Mouse (Mus musculus): ENCODE results near the gene Akap13.

- TF ChIP-seq CTCF (conservative IDR thresholded peaks at IDR 0.05; ENCODE audit: insufficient read depth, insufficient read length, low read depth, low read length), result no peak
- no peak for TF ChIP-seq POLR2A (IDR thresholded peaks at IDR 0.05; ENCODE audit: low read depth, low read length)
Measured at GRCm38 (mm10) chr7:75415166-75415881, 40.0 kb upstream of the Akap13 start.
